Mouse (Mus musculus): ENCODE data around the gene Olfr625-ps1.
"Not testable (repeated sequence)": the region's sequence is repeated elsewhere in the genome, so short reads cannot be mapped to it uniquely, and the experiment has no call there.

Olfr625-ps1 gene

GRCm38 (mm10) chr7:103682420-103682819 is at the start of gene Olfr625-ps1:
Gene Olfr625-ps1 (plus strand): TSS chr7:103682720.
- DNase-seq: no peak

- no peak for DNase-seq
Measured at GRCm38 (mm10) chr7:103636795-103637194, 45.7 kb upstream of the Olfr625-ps1 start.

- no peak for DNase-seq
Measured at GRCm38 (mm10) chr7:103642602-103643001, 39.9 kb upstream of the Olfr625-ps1 start, which contains the start of gene Olfr622. Gene Olfr622 (minus strand): TSS chr7:103642702.

GRCm38 (mm10) chr7:103644070-103644469 is 38.5 kb upstream of the Olfr625-ps1 start:
- no peak for DNase-seq

- no peak for DNase-seq
Measured at GRCm38 (mm10) chr7:103663598-103663997, 18.9 kb upstream of the Olfr625-ps1 start, which contains the start of gene Olfr623. Gene Olfr623 (minus strand): TSS chr7:103663698.

- DNase-seq: no peak
Measured at GRCm38 (mm10) chr7:103671091-103671490, 11.4 kb upstream of the Olfr625-ps1 start, which contains the start of gene Olfr624. Gene Olfr624 (minus strand): TSS chr7:103671191.

GRCm38 (mm10) chr7:103699469-103699868 is 16.9 kb downstream of the Olfr625-ps1 start:
- DNase-seq: no peak

- no peak for DNase-seq
Measured at GRCm38 (mm10) chr7:103712024-103712423, 29.5 kb downstream of the Olfr625-ps1 start.

GRCm38 (mm10) chr7:103714371-103714770 is 31.9 kb downstream of the Olfr625-ps1 start, which contains the start of gene Olfr243:
Gene Olfr243 (plus strand): TSS chr7:103714671.
- DNase-seq: no peak

- not testable (repeated sequence) for DNase-seq
Measured at GRCm38 (mm10) chr7:103716398-103716797, 33.9 kb downstream of the Olfr625-ps1 start.

GRCm38 (mm10) chr7:103730074-103730473 is 47.6 kb downstream of the Olfr625-ps1 start, which contains the start of gene Olfr628:
Gene Olfr628 (plus strand): TSS chr7:103730374.
- no peak for DNase-seq
